Mouse (Mus musculus) heart, embryonic 15.5 days (tissue): ENCODE results near the gene Gm20716. TPM values are rescaled to one million over a fixed set of nuclear protein-coding genes. Genes with fewer than 3 reads are reported as not detected.

Experiments
- ATAC-seq: fragments of 200-750 bp; cut with Nextera tagmentation; replicated peaks from 2 replicates; pipeline ENCODE4 v1.8.0; 2017; ENCODE audit warnings: low read depth, moderate TSS enrichment; ENCODE audit not compliant: insufficient number of reproducible peaks, insufficient read depth, low FRiP score
- H3K27ac ChIP-seq: fragments of 300-500 bp; sonication (generic); 2 replicates; pipeline ENCODE4 v1.5.1; 2015; ENCODE audit warnings: mild to moderate bottlenecking, inconsistent platforms
- H3K27me3 ChIP-seq: fragments of 300-500 bp; sonication (generic); 2 replicates; pipeline ENCODE4 v1.6.1; 2015; ENCODE audit warnings: inconsistent platforms
- H3K36me3 ChIP-seq: fragments of 300-500 bp; sonication (generic); 2 replicates; pipeline ENCODE4 v1.6.1; 2015; ENCODE audit warnings: mild to moderate bottlenecking, inconsistent platforms
- H3K4me1 ChIP-seq: fragments of 300-500 bp; sonication (generic); replicated peaks from 2 replicates; pipeline ENCODE4 v1.6.1; 2015; ENCODE audit warnings: inconsistent platforms
- H3K4me2 ChIP-seq: fragments of 300-500 bp; sonication (generic); 2 replicates; pipeline ENCODE4 v1.6.1; 2015; ENCODE audit warnings: inconsistent platforms, mild to moderate bottlenecking, moderate library complexity
- H3K4me3 ChIP-seq: fragments of 300-500 bp; sonication (generic); 2 replicates; pipeline ENCODE4 v1.5.1; 2015; ENCODE audit warnings: mild to moderate bottlenecking, inconsistent platforms
- H3K9ac ChIP-seq: fragments of 300-500 bp; sonication (generic); 2 replicates; pipeline ENCODE4 v1.6.1; 2015; ENCODE audit warnings: mild to moderate bottlenecking, inconsistent platforms
- H3K9me3 ChIP-seq: fragments of 300-500 bp; sonication (generic); replicated peaks from 2 replicates; pipeline ENCODE4 v1.6.1; 2016; ENCODE audit warnings: inconsistent platforms
- WGBS: fragments of 180-500 bp; shearing (Covaris S2); methylation state at CpG from one replicate; pipeline ENCODE4 v1.1.7; 2015; ENCODE audit warnings: mixed read lengths; 5-methylcytosine and 5-hydroxymethylcytosine counted together
- polyA plus RNA-seq: library from polyadenylated mRNA; unstranded; fragments of >200 nt; fragmentation: Nextera tagmentation; extraction: Ambion mirVana; gene quantifications from 2 replicates; pipeline ENCODE4 v1.2.1, GENCODE M21; 2015

The Gm20716 gene
- 10.9 and 14.2 TPM in 2 replicates for polyA plus RNA-seq

GRCm38 (mm10) chr2:168230026-168230728 lies at the start of gene Gm20716, which contains the start of the genes Dpm1 and Mocs3:
Gene Gm20716, minus strand, starts transcription at chr2:168230364.
Gene Dpm1, minus strand, starts transcription at chr2:168230591.
Gene Mocs3, plus strand, starts transcription at chr2:168230622.
- under 1% methylated on average over 73 of the region's 73 CpGs for WGBS
- Histone ChIP-seq H3K36me3 (peaks cover 17% of the 10 kb centered on the region), H3K9me3 (no peaks in the 10 kb centered on the region), H3K27me3 (no peaks in the 10 kb centered on the region), H3K9ac (peak within 1 kb of the TSS; percentile 96), H3K4me1 (peaks cover 33% of the 10 kb centered on the region), H3K4me3 (peak within 1 kb of the TSS; percentile 98), H3K27ac (peak within 1 kb of the TSS; percentile 95), H3K4me2 (peak within 1 kb of the TSS; percentile 98)
- ATAC-seq: peak; percentile 80

GRCm38 (mm10) chr2:168274374-168274935 lies 44.3 kb upstream of the Gm20716 start:
- H3K9ac ChIP-seq: no peak overlapping the region
- WGBS: 7% methylated on average over 11 of the region's 11 CpGs
- no peaks in the 10 kb centered on the region for H3K9me3 ChIP-seq
- ATAC-seq: no peak
- no peak overlapping the region for H3K27ac ChIP-seq
- no peaks in the 10 kb centered on the region for H3K36me3 ChIP-seq
- peaks cover 98% of the 10 kb centered on the region for H3K27me3 ChIP-seq
- no peak overlapping the region for H3K4me2 ChIP-seq
- no peaks in the 10 kb centered on the region for H3K4me1 ChIP-seq
- H3K4me3 ChIP-seq: no peak overlapping the region

GRCm38 (mm10) chr2:168273387-168273786 lies 43.2 kb upstream of the Gm20716 start:
- Histone ChIP-seq H3K27ac (no peak overlapping the region), H3K4me1 (no peaks in the 10 kb centered on the region; the same call in 1 of the 2 replicates), H3K4me3 (no peak overlapping the region), H3K36me3 (no peaks in the 10 kb centered on the region), H3K9me3 (no peaks in the 10 kb centered on the region), H3K27me3 (peaks cover 98% of the 10 kb centered on the region), H3K4me2 (no peak overlapping the region), H3K9ac (no peak overlapping the region)
- 23% methylated on average over 9 of the region's 9 CpGs for WGBS
- ATAC-seq: no peak

- H3K4me2 ChIP-seq: 0 out of 2 replicates have a peak overlapping the region, but pooled peaks have one; percentile 30
- peaks cover 79% of the 10 kb centered on the region for H3K27me3 ChIP-seq
- H3K4me1 ChIP-seq: no peaks in the 10 kb centered on the region; the same call in 1 of the 2 replicates
- no peak overlapping the region for H3K9ac ChIP-seq
- no peak overlapping the region for H3K27ac ChIP-seq
- no peaks in the 10 kb centered on the region for H3K36me3 ChIP-seq
- no peak for ATAC-seq
- no peak overlapping the region for H3K4me3 ChIP-seq
- no peaks in the 10 kb centered on the region for H3K9me3 ChIP-seq
- 18% methylated on average over 7 of the region's 7 CpGs for WGBS
Measured at GRCm38 (mm10) chr2:168268033-168268432, 37.9 kb upstream of the Gm20716 start.

- Histone ChIP-seq H3K4me2 (no peak overlapping the region), H3K36me3 (no peaks in the 10 kb centered on the region), H3K4me3 (no peak overlapping the region), H3K27ac (no peak overlapping the region), H3K9ac (no peak overlapping the region), H3K9me3 (no peaks in the 10 kb centered on the region), H3K4me1 (no peaks in the 10 kb centered on the region), H3K27me3 (peaks cover 72% of the 10 kb centered on the region)
- no peak for ATAC-seq
- 84% methylated on average over 10 of the region's 10 CpGs for WGBS
Measured at GRCm38 (mm10) chr2:168260900-168261299, 30.7 kb upstream of the Gm20716 start.

GRCm38 (mm10) chr2:168260124-168260523 lies 30.0 kb upstream of the Gm20716 start:
- Histone ChIP-seq H3K4me1 (no peaks in the 10 kb centered on the region), H3K27me3 (peaks cover 78% of the 10 kb centered on the region), H3K4me2 (no peak overlapping the region), H3K9me3 (no peaks in the 10 kb centered on the region), H3K4me3 (no peak overlapping the region), H3K36me3 (no peaks in the 10 kb centered on the region), H3K9ac (no peak overlapping the region), H3K27ac (no peak overlapping the region)
- no peak for ATAC-seq
- 71% methylated on average over 3 of the region's 3 CpGs for WGBS

GRCm38 (mm10) chr2:168259046-168259445 lies 28.9 kb upstream of the Gm20716 start:
- H3K27ac ChIP-seq: no peak overlapping the region
- ATAC-seq: no peak
- H3K27me3 ChIP-seq: peaks cover 84% of the 10 kb centered on the region
- no peaks in the 10 kb centered on the region for H3K36me3 ChIP-seq
- H3K9me3 ChIP-seq: no peaks in the 10 kb centered on the region
- WGBS: 70% methylated on average over 8 of the region's 8 CpGs
- H3K4me1 ChIP-seq: no peaks in the 10 kb centered on the region
- no peak overlapping the region for H3K4me3 ChIP-seq
- H3K4me2 ChIP-seq: no peak overlapping the region
- no peak overlapping the region for H3K9ac ChIP-seq

GRCm38 (mm10) chr2:168257188-168257587 lies 27.0 kb upstream of the Gm20716 start:
- WGBS: 76% methylated on average over 4 of the region's 4 CpGs
- no peaks in the 10 kb centered on the region for H3K4me1 ChIP-seq
- peaks cover 83% of the 10 kb centered on the region for H3K27me3 ChIP-seq
- ATAC-seq: no peak
- no peak overlapping the region for H3K27ac ChIP-seq
- H3K36me3 ChIP-seq: no peaks in the 10 kb centered on the region
- no peaks in the 10 kb centered on the region for H3K9me3 ChIP-seq
- no peak overlapping the region for H3K4me2 ChIP-seq
- no peak overlapping the region for H3K9ac ChIP-seq
- no peak overlapping the region for H3K4me3 ChIP-seq

GRCm38 (mm10) chr2:168256506-168256905 lies 26.3 kb upstream of the Gm20716 start:
- Histone ChIP-seq H3K36me3 (no peaks in the 10 kb centered on the region), H3K9ac (no peak overlapping the region), H3K4me2 (no peak overlapping the region), H3K4me1 (no peaks in the 10 kb centered on the region), H3K27me3 (peaks cover 83% of the 10 kb centered on the region), H3K4me3 (no peak overlapping the region), H3K27ac (no peak overlapping the region), H3K9me3 (no peaks in the 10 kb centered on the region)
- 71% methylated on average over 3 of the region's 3 CpGs for WGBS
- ATAC-seq: no peak

- ATAC-seq: no peak
- Histone ChIP-seq H3K27ac (no peak overlapping the region), H3K27me3 (peaks cover 70% of the 10 kb centered on the region), H3K4me1 (no peaks in the 10 kb centered on the region), H3K9ac (no peak overlapping the region), H3K4me2 (no peak overlapping the region), H3K9me3 (no peaks in the 10 kb centered on the region), H3K36me3 (no peaks in the 10 kb centered on the region), H3K4me3 (no peak overlapping the region)
- 13% methylated on average over 7 of the region's 7 CpGs for WGBS
Measured at GRCm38 (mm10) chr2:168253822-168254221, 23.7 kb upstream of the Gm20716 start.

GRCm38 (mm10) chr2:168252639-168253292 lies 22.6 kb upstream of the Gm20716 start:
- ATAC-seq: no peak
- peaks cover 62% of the 10 kb centered on the region for H3K27me3 ChIP-seq
- H3K4me3 ChIP-seq: no peak overlapping the region
- no peaks in the 10 kb centered on the region for H3K9me3 ChIP-seq
- no peak overlapping the region for H3K9ac ChIP-seq
- H3K4me2 ChIP-seq: no peak overlapping the region
- no peak overlapping the region for H3K27ac ChIP-seq
- no peaks in the 10 kb centered on the region for H3K4me1 ChIP-seq
- WGBS: 14% methylated on average over 16 of the region's 16 CpGs
- H3K36me3 ChIP-seq: no peaks in the 10 kb centered on the region
